Mouse (Mus musculus): ENCODE data around the gene Ufsp1. TPM values are rescaled to one million over a fixed set of nuclear protein-coding genes. Genes with fewer than 3 reads are reported as not detected.
"Not testable (repeated sequence)": the region's sequence is repeated elsewhere in the genome, so short reads cannot be mapped to it uniquely, and the experiment has no call there.

The Ufsp1 gene
- 8.1 and 8.8 TPM in 2 replicates for polyA plus RNA-seq (2015; fragmentation: Nextera tagmentation; extraction: Ambion mirVana)

- WGBS, result under 1% methylated on average over 52 of the region's 52 CpGs
- peak; percentile 88 for ATAC-seq (ENCODE audit: extremely low read depth, insufficient number of reproducible peaks, low FRiP score, low TSS enrichment)
Measured at GRCm38 (mm10) chr5:137293839-137294743, at the start of gene Ufsp1. Gene Ufsp1, plus strand, starts transcription at chr5:137294629.

GRCm38 (mm10) chr5:137263897-137264720 is 30.3 kb upstream of the Ufsp1 start:
- 0 out of 2 replicates have a peak, but pooled peaks cover 5% of the 10 kb centered on the region for H3K27me3 ChIP-seq (replicated peaks)
- no peak overlapping the region for H3K4me3 ChIP-seq
- ATAC-seq (ENCODE audit: extremely low read depth, insufficient number of reproducible peaks, low FRiP score, low TSS enrichment), result no peak
- H3K9ac ChIP-seq, result no peak overlapping the region
- 71% methylated on average over 14 of the region's 14 CpGs for WGBS
- H3K27ac ChIP-seq (replicated peaks), result no peak overlapping the region
- H3K9me3 ChIP-seq, result no peaks in the 10 kb centered on the region
- H3K4me2 ChIP-seq, result no peak overlapping the region
- H3K36me3 ChIP-seq, result no peaks in the 10 kb centered on the region
- no peaks in the 10 kb centered on the region for H3K4me1 ChIP-seq

More at GRCm38 (mm10) chr5:137293839-137294743, at the start of gene Ufsp1:
- H3K4me3 ChIP-seq, result peak within 1 kb of the TSS; percentile 70
- peak within 1 kb of the TSS; percentile 94 for H3K9ac ChIP-seq
- H3K4me2 ChIP-seq, result peak within 1 kb of the TSS; percentile 100
- H3K27ac ChIP-seq (replicated peaks), result peak within 1 kb of the TSS; percentile 94
- H3K27me3 ChIP-seq (replicated peaks), result peaks cover 36% of the 10 kb centered on the region
- H3K9me3 ChIP-seq, result no peaks in the 10 kb centered on the region
- peaks cover 44% of the 10 kb centered on the region for H3K4me1 ChIP-seq
- H3K36me3 ChIP-seq, result peaks cover 41% of the 10 kb centered on the region

GRCm38 (mm10) chr5:137264787-137265186 is 29.6 kb upstream of the Ufsp1 start:
- H3K27me3 ChIP-seq (replicated peaks), result 0 out of 2 replicates have a peak, but pooled peaks cover 5% of the 10 kb centered on the region
- no peaks in the 10 kb centered on the region for H3K4me1 ChIP-seq
- no peaks in the 10 kb centered on the region for H3K9me3 ChIP-seq
- no peak overlapping the region for H3K9ac ChIP-seq
- H3K36me3 ChIP-seq, result no peaks in the 10 kb centered on the region
- ATAC-seq (ENCODE audit: extremely low read depth, insufficient number of reproducible peaks, low FRiP score, low TSS enrichment), result no peak
- no peak overlapping the region for H3K4me3 ChIP-seq
- WGBS, result 82% methylated on average over 11 of the region's 11 CpGs
- no peak overlapping the region for H3K27ac ChIP-seq (replicated peaks)
- no peak overlapping the region for H3K4me2 ChIP-seq

DNA sequence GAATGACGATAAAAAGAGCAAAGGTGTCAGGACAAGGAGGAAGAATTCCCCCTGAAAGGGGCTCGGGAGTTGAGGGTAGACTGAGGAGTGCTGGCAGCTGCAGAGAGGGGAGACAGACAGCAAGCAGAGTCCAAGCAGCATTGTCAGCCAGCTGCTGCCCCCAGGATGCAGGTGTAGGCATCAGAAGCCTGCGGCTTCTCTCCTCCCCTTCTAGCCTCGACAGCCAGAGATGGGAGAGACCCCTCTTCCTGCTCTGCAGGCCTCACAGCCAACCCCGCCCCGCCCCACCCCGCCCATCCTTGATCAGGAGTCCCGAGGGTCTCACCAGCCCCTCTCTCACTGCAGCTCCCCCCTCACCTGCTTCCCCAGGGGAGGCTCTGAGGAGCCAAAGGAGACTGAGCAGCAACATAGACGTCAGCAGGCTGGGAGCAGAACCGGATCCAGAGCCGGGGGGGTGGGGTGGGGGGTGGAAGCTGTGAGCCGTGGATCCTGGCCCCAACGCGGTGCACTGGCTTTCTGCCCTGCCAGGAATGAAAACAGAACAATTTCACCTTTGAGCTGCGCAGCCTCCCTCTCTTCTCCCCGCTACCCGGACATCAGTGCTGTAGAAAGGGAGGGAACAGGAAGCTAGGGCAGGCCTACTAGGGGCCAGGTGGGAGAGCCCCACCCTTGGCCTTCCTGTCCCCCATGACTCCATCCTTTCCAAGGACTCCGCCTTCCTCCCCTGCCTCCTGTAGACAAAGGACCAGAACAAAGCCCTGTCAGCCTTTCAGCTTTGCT is 26.1 kb upstream of the Ufsp1 start:
- H3K27me3 ChIP-seq (replicated peaks), result 0 out of 2 replicates have a peak, but pooled peaks cover 5% of the 10 kb centered on the region
- H3K36me3 ChIP-seq, result no peaks in the 10 kb centered on the region
- H3K4me1 ChIP-seq, result no peaks in the 10 kb centered on the region
- H3K9me3 ChIP-seq, result peaks cover 6% of the 10 kb centered on the region; the same call in 1 of the 2 replicates
- no peak for ATAC-seq (ENCODE audit: extremely low read depth, insufficient number of reproducible peaks, low FRiP score, low TSS enrichment)
- 23% methylated on average over 14 of the region's 18 CpGs for WGBS
- no peak overlapping the region for H3K27ac ChIP-seq (replicated peaks)
- H3K4me2 ChIP-seq, result peak overlapping the region; percentile 31; the same call in 1 of the 2 replicates
- H3K4me3 ChIP-seq, result no peak overlapping the region
- H3K9ac ChIP-seq, result no peak overlapping the region

GRCm38 (mm10) chr5:137277360-137278342 is 16.8 kb upstream of the Ufsp1 start:
- Histone ChIP-seq H3K9ac (no peak overlapping the region), H3K27me3 (replicated peaks) (peaks cover 9% of the 10 kb centered on the region; the same call in 1 of the 2 replicates), H3K9me3 (peaks cover 13% of the 10 kb centered on the region; the same call in 1 of the 2 replicates), H3K36me3 (no peaks in the 10 kb centered on the region), H3K4me1 (no peaks in the 10 kb centered on the region), H3K27ac (replicated peaks) (no peak overlapping the region), H3K4me3 (no peak overlapping the region), H3K4me2 (no peak overlapping the region)
- WGBS, result 61% methylated on average over 18 of the region's 18 CpGs
- no peak for ATAC-seq (ENCODE audit: extremely low read depth, insufficient number of reproducible peaks, low FRiP score, low TSS enrichment)

- not testable (repeated sequence) for H3K9me3 ChIP-seq; H3K27ac ChIP-seq (replicated peaks); H3K9ac ChIP-seq; H3K4me3 ChIP-seq; H3K4me2 ChIP-seq; ATAC-seq (ENCODE audit: extremely low read depth, insufficient number of reproducible peaks, low FRiP score, low TSS enrichment); H3K36me3 ChIP-seq
- WGBS, result 71% methylated on average over 6 of the region's 6 CpGs
- Histone ChIP-seq H3K4me1 (peaks cover 27% of the 10 kb centered on the region), H3K27me3 (replicated peaks) (peaks cover 30% of the 10 kb centered on the region)
Measured at GRCm38 (mm10) chr5:137284411-137284810, 10.0 kb upstream of the Ufsp1 start.

GRCm38 (mm10) chr5:137285045-137285444 is 9.4 kb upstream of the Ufsp1 start:
- Histone ChIP-seq H3K4me2 (no peak overlapping the region), H3K27me3 (replicated peaks) (peaks cover 36% of the 10 kb centered on the region), H3K27ac (replicated peaks) (no peak overlapping the region), H3K9ac (no peak overlapping the region), H3K9me3 (no peaks in the 10 kb centered on the region), H3K36me3 (no peaks in the 10 kb centered on the region), H3K4me1 (peaks cover 33% of the 10 kb centered on the region), H3K4me3 (no peak overlapping the region)
- WGBS, result 60% methylated on average over 5 of the region's 5 CpGs
- no peak for ATAC-seq (ENCODE audit: extremely low read depth, insufficient number of reproducible peaks, low FRiP score, low TSS enrichment)

GRCm38 (mm10) chr5:137285986-137286385 is 8.4 kb upstream of the Ufsp1 start:
- Histone ChIP-seq H3K27ac (replicated peaks) (no peak overlapping the region), H3K36me3 (no peaks in the 10 kb centered on the region), H3K9ac (peak overlapping the region; percentile 50; the same call in 1 of the 2 replicates), H3K27me3 (replicated peaks) (peaks cover 44% of the 10 kb centered on the region), H3K9me3 (no peaks in the 10 kb centered on the region), H3K4me1 (peaks cover 39% of the 10 kb centered on the region), H3K4me2 (no peak overlapping the region; the same call in 1 of the 2 replicates), H3K4me3 (no peak overlapping the region)
- 42% methylated on average over 7 of the region's 7 CpGs for WGBS
- no peak for ATAC-seq (ENCODE audit: extremely low read depth, insufficient number of reproducible peaks, low FRiP score, low TSS enrichment)

- H3K4me1 ChIP-seq, result peaks cover 39% of the 10 kb centered on the region
- H3K36me3 ChIP-seq, result no peaks in the 10 kb centered on the region
- H3K4me3 ChIP-seq, result peak overlapping the region; percentile 57
- H3K9ac ChIP-seq, result peak overlapping the region; percentile 79
- H3K4me2 ChIP-seq, result peak overlapping the region; percentile 100
- H3K27ac ChIP-seq (replicated peaks), result no peak overlapping the region
- WGBS, result under 1% methylated on average over 16 of the region's 16 CpGs
- no peaks in the 10 kb centered on the region for H3K9me3 ChIP-seq
- H3K27me3 ChIP-seq (replicated peaks), result peaks cover 51% of the 10 kb centered on the region
- 0 out of 2 replicates have a peak, but pooled peaks have one; percentile 23 for ATAC-seq (ENCODE audit: extremely low read depth, insufficient number of reproducible peaks, low FRiP score, low TSS enrichment)
Measured at GRCm38 (mm10) chr5:137286655-137287031, 7.8 kb upstream of the Ufsp1 start.

Data from heart, embryonic 13.5 days (tissue).